Mouse (Mus musculus) liver, adult 2 months (tissue): Measurements from ENCODE around the gene H6pd. TPM values are rescaled to one million over a fixed set of nuclear protein-coding genes. Genes with fewer than 3 reads are reported as not detected.
A peak's percentile ranks its signal among the peaks of the same experiment; 100 is the strongest.

ENCODE experiments used
- DNase-seq: peaks from one replicate; pipeline ENCODE4 v3.0.0-alpha.2; 2011; ENCODE audit warnings: low read depth, low spot score; ENCODE audit errors: extremely low read depth
- H3K27ac ChIP-seq: fragments of 200-500 bp; replicated peaks from 2 replicates; pipeline ENCODE4 v1.5.1; 2012; ENCODE audit warnings: low read depth, mild to moderate bottlenecking, control low read depth, inconsistent platforms, low read length; ENCODE audit not compliant: insufficient read depth
- H3K27me3 ChIP-seq: fragments of 200-500 bp; 2 replicates; pipeline ENCODE4 v1.6.1; 2012; ENCODE audit warnings: mild to moderate bottlenecking, moderate library complexity, low read length, inconsistent platforms; ENCODE audit not compliant: control insufficient read depth, insufficient read depth
- H3K36me3 ChIP-seq: fragments of 200-500 bp; 2 replicates; pipeline ENCODE4 v1.6.1; 2012; ENCODE audit warnings: low read length, inconsistent platforms; ENCODE audit not compliant: control insufficient read depth, insufficient read depth
- H3K4me1 ChIP-seq: fragments of 200-500 bp; 2 replicates; pipeline ENCODE4 v1.6.1; 2011; ENCODE audit warnings: low read length; ENCODE audit not compliant: control insufficient read depth, insufficient read depth
- H3K4me3 ChIP-seq: fragments of 200-500 bp; 2 replicates; pipeline ENCODE4 v1.5.1; 2011; ENCODE audit warnings: low read depth, mild to moderate bottlenecking, control low read depth, low read length, moderate library complexity; ENCODE audit not compliant: insufficient read depth
- H3K79me2 ChIP-seq: fragments of 200-500 bp; 2 replicates; pipeline ENCODE4 v1.6.1; 2012; ENCODE audit warnings: inconsistent platforms, mild to moderate bottlenecking, low read length, moderate library complexity; ENCODE audit not compliant: control insufficient read depth, insufficient read depth
- H3K9ac ChIP-seq: fragments of 200-500 bp; 2 replicates; pipeline ENCODE4 v1.6.1; 2012; ENCODE audit warnings: low read depth, mild to moderate bottlenecking, control low read depth, inconsistent platforms, low read length
- CTCF ChIP-seq: fragments of 200-500 bp; IDR thresholded peaks from 2 replicates; pipeline ENCODE4 v1.5.1; 2011; ENCODE audit warnings: low read depth, low read length, control low read depth
- POLR2A ChIP-seq: fragments of 200-500 bp; IDR thresholded peaks from 2 replicates; pipeline ENCODE4 v1.6.1; 2011; ENCODE audit warnings: low read length, control low read depth; ENCODE audit not compliant: insufficient read depth; ENCODE audit errors: extremely low read depth
- whole genome bisulfite sequencing: fragments of 180-500 bp; shearing (Covaris S2); methylation state at CpG from one replicate; pipeline ENCODE4 v1.1.7; 2018; 5-methylcytosine and 5-hydroxymethylcytosine counted together
- polyA plus RNA-seq: library from polyadenylated mRNA; depleted of rRNA; stranded (reverse); fragments of >200 nt; gene quantifications from 2 replicates; pipeline ENCODE4 v1.2.3, GENCODE M21; 2012
- total RNA-seq: library from RNA; depleted of rRNA; stranded (reverse); fragments of >200 nt; gene quantifications from 2 replicates; pipeline ENCODE4 v1.2.3, GENCODE M21; 2014

H6pd gene
- total and polyA plus RNA-seq, 2 experiments: 121 to 205 TPM

DNA sequence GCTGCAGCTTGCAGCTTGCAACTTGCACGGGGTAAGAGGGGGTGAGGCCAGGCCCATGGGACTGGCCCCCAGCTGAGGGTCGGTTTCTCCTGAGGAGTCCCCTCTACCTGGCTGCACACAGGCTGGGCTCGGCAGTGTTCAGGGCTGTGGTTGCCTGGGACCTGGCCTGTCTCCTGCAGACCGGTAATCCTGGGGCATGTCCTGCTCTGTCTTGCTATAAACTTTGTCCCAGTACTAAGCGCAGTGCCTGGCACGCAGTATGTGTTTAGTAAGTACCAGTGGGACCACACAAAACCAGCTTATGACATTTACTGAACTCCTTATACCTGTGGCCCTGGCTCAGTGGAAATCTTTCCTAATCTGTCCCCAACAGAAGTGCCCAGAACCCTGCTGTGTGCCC is 43.2 kb downstream of the H6pd start:
- WGBS: 29% methylated on average over 6 of the region's 6 CpGs
- Histone ChIP-seq H3K36me3 (no peaks in the 10 kb centered on the region), H3K4me3 (no peak overlapping the region), H3K27ac (no peak overlapping the region), H3K79me2 (no peaks in the 10 kb centered on the region), H3K9ac (0 out of 2 replicates have a peak overlapping the region, but pooled peaks have one; percentile 5), H3K4me1 (peaks cover 8% of the 10 kb centered on the region), H3K27me3 (no peaks in the 10 kb centered on the region)
- peak; percentile 75 for DNase-seq
- TF ChIP-seq CTCF: no peak

DNA sequence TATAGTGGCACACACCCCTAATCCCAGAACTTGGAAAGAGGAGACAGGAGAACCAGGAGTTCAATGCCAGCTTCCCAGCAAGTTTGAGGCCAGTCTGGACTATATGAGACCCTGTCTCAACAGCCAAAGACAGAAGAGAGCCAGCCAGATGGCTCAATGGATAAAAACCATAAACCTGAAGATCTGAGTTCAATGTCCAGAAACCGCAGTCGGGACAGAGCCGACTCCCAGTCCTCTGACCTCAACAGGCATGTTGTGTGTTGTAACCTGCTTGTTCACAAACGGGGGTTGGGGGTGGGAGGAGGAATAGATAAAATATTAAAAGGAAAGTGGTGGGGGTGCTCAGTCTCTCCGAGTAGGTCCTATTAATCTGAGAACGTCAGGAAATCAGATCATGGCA is 43.6 kb downstream of the H6pd start:
- no peak for TF ChIP-seq CTCF
- H3K4me1 ChIP-seq: peaks cover 8% of the 10 kb centered on the region
- H3K36me3 ChIP-seq: no peaks in the 10 kb centered on the region
- no peak overlapping the region for H3K4me3 ChIP-seq
- H3K9ac ChIP-seq: no peak overlapping the region
- H3K27ac ChIP-seq: no peak overlapping the region
- no peaks in the 10 kb centered on the region for H3K27me3 ChIP-seq
- WGBS: 14% methylated on average over 6 of the region's 6 CpGs
- no peaks in the 10 kb centered on the region for H3K79me2 ChIP-seq
- peak; percentile 69 for DNase-seq

DNA sequence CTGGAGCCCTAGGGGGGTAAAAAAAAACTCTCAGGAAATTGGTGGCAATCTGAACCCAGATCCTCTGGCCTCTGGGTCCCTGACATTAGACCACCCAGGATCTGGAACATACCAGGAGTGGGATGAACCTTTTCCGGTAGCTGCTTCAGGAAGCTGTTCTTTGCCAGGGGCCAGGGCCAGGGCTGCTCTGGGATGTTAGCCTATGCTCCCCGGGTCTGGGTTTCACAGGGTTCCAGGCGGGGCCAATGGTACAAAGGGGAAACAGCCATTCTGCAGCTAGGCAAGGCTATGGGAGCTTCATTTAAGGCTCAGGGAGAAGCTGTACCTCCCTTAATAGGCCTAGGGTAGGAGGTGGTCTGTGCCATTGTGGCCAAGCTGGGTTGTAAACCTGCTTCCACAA is 44.1 kb downstream of the H6pd start:
- H3K27ac ChIP-seq: no peak overlapping the region
- peaks cover 8% of the 10 kb centered on the region for H3K4me1 ChIP-seq
- no peaks in the 10 kb centered on the region for H3K36me3 ChIP-seq
- no peak for TF ChIP-seq CTCF
- TF ChIP-seq POLR2A: no peak
- 45% methylated on average over 3 of the region's 3 CpGs for WGBS
- no peak overlapping the region for H3K4me3 ChIP-seq
- no peak overlapping the region for H3K9ac ChIP-seq
- no peaks in the 10 kb centered on the region for H3K79me2 ChIP-seq
- H3K27me3 ChIP-seq: no peaks in the 10 kb centered on the region
- peak; percentile 9 for DNase-seq

- H3K79me2 ChIP-seq: no peaks in the 10 kb centered on the region
- H3K4me3 ChIP-seq: no peak overlapping the region
- no peak overlapping the region for H3K9ac ChIP-seq
- no peak for DNase-seq
- H3K27ac ChIP-seq: no peak overlapping the region
- 89% methylated on average over 8 of the region's 8 CpGs for WGBS
- no peaks in the 10 kb centered on the region for H3K36me3 ChIP-seq
- TF ChIP-seq POLR2A (no peak), CTCF (no peak)
- H3K4me1 ChIP-seq: peaks cover 8% of the 10 kb centered on the region
- H3K27me3 ChIP-seq: no peaks in the 10 kb centered on the region
Measured at GRCm38 (mm10) chr4:149964285-149964684, 44.5 kb downstream of the H6pd start.

DNA sequence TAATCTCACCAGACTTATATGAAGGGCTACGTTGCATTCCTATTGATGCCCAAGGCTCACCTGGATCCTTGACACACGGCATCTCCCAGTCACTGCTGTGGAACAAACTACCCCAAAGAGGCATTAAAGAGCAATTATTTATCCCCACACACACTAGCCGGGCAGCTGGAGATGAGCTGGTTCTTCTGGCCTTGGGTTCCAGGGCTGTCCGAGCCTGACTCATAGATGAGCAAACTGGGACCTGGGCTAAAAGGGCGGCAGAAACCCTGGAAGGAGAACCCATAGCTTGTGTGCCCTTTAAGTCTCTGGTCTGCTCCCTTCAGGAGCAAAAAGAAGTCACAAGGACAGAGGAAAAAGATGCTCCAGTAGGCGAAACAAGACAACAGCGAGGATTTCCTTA is 48.4 kb downstream of the H6pd start:
- no peak for TF ChIP-seq CTCF
- TF ChIP-seq POLR2A: no peak
- H3K4me1 ChIP-seq: peaks cover 2% of the 10 kb centered on the region; the same call in 1 of the 2 replicates
- H3K27me3 ChIP-seq: no peaks in the 10 kb centered on the region
- H3K36me3 ChIP-seq: no peaks in the 10 kb centered on the region
- DNase-seq: no peak
- H3K27ac ChIP-seq: no peak overlapping the region
- H3K4me3 ChIP-seq: no peak overlapping the region
- 89% methylated on average over 7 of the region's 7 CpGs for WGBS
- H3K79me2 ChIP-seq: no peaks in the 10 kb centered on the region
- no peak overlapping the region for H3K9ac ChIP-seq

DNA sequence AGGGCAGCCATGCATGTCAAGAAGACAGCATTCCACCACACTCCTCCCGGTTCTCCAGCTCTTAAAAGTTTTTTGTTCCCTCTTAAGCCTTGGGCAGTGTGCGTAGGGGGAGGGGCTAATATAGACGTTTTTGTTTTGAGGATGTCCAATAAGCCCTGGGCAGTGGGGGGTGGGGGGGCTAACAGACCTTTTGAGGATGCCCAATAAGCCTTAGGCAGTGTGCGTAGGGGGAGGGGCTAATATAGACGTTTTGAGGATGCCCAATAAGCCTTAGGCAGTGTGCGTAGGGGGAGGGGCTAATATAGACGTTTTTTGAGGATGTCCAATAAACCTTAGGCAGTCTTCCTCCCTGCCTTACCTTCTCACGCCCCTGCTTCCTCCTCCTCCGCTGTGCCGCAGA is 49.0 kb downstream of the H6pd start:
- WGBS: 59% methylated on average over 10 of the region's 10 CpGs
- Histone ChIP-seq H3K79me2 (no peaks in the 10 kb centered on the region), H3K4me1 (peaks cover 1% of the 10 kb centered on the region), H3K27ac (no peak overlapping the region), H3K9ac (no peak overlapping the region), H3K27me3 (no peaks in the 10 kb centered on the region), H3K4me3 (no peak overlapping the region), H3K36me3 (no peaks in the 10 kb centered on the region)
- no peak for TF ChIP-seq POLR2A
- TF ChIP-seq CTCF: no peak
- DNase-seq: no peak
